23 mouse cellular contexts compared by ENCODE assay signal in the genomic region with DNA sequence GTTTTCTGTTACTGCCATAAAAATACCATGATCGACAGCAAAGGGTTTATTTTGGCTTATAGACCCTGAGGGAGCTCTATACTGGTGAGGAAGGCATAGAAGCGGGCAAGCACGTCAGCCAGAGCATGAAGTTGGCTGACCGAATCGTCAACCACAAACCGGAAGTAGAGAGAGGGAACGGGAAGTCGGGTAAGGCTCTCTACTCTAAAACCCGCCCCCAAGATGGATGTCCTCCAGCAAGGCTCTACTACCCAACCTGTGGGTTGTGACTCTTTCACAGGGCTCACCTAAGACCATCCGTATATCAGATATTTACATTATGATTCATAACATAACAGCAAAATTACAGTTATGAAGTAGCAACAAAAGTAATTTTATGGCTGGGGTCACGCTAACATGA. TPM values are rescaled to one million over a fixed set of nuclear protein-coding genes. Genes with fewer than 3 reads are reported as not detected.
DNase-seq lines count a peak whose midpoint lies in the region; ATAC-seq lines count a peak whose summit lies in the region.
"Had no signal": no experiment of that assay in that cellular context is flagged by ENCODE, and none has a peak within 500 bp of the region (broad histone marks: within the 10 kb centered on the region; RNA-seq: fewer than 3 reads in every experiment).

No protein-coding gene starts in this region.

- no peaks in the 10 kb centered on the region for H3K9me3 ChIP-seq in midbrain, embryonic 13.5 days
- no peaks in the 10 kb centered on the region for H3K9me3 ChIP-seq in midbrain, embryonic 11.5 days (ENCODE audit: control insufficient read depth, low read length)
- H3K9me3 ChIP-seq: embryonic facial prominence, embryonic 12.5 days; embryonic facial prominence, embryonic 15.5 days; hindbrain, embryonic 12.5 days; hindbrain, embryonic 15.5 days had no signal

- WGBS in midbrain, embryonic 13.5 days: 95% methylated on average over 11 of the region's 11 CpGs
- WGBS in midbrain, embryonic 11.5 days: 93% methylated on average over 11 of the region's 11 CpGs

- 0 out of 2 replicates have a peak, but pooled peaks cover 4% of the 10 kb centered on the region for H3K27me3 ChIP-seq in midbrain, embryonic 13.5 days
- no peaks in the 10 kb centered on the region for H3K27me3 ChIP-seq in midbrain, embryonic 11.5 days (ENCODE audit: control insufficient read depth, insufficient read depth, low read length)
- H3K27me3 ChIP-seq: embryonic facial prominence, embryonic 12.5 days; embryonic facial prominence, embryonic 15.5 days; hindbrain, embryonic 12.5 days; hindbrain, embryonic 15.5 days had no signal

- H3K4me3 ChIP-seq in midbrain, embryonic 13.5 days (replicated peaks): no peak overlapping the region
- no peak overlapping the region for H3K4me3 ChIP-seq in midbrain, embryonic 11.5 days (ENCODE audit: low read depth, low read length)
- H3K4me3 ChIP-seq: embryonic facial prominence, embryonic 12.5 days; embryonic facial prominence, embryonic 15.5 days; gastrocnemius, adult 2 months; heart, adult 2 months; hindbrain, embryonic 12.5 days; hindbrain, embryonic 15.5 days had no signal

- no peak overlapping the region for H3K4me2 ChIP-seq in midbrain, embryonic 13.5 days (replicated peaks)
- no peak overlapping the region for H3K4me2 ChIP-seq in midbrain, embryonic 11.5 days
- H3K4me2 ChIP-seq: embryonic facial prominence, embryonic 12.5 days; embryonic facial prominence, embryonic 15.5 days; heart, embryonic 11.5 days; hindbrain, embryonic 12.5 days; hindbrain, embryonic 15.5 days had no signal

- peak; percentile 27; the same call in 1 of the 2 replicates for ATAC-seq in megakaryocyte, adult 5-6 weeks (ENCODE audit: poor library complexity, severe bottlenecking)
- ATAC-seq in midbrain, embryonic 13.5 days: no peak
- no peak for ATAC-seq in midbrain, embryonic 11.5 days (ENCODE audit: low FRiP score)
- ATAC-seq: forebrain, embryonic 14.5 days had no signal

- H3K36me3 ChIP-seq in midbrain, embryonic 13.5 days: no peaks in the 10 kb centered on the region
- no peaks in the 10 kb centered on the region for H3K36me3 ChIP-seq in midbrain, embryonic 11.5 days (ENCODE audit: control insufficient read depth, insufficient read depth, low read length)
- H3K36me3 ChIP-seq: embryonic facial prominence, embryonic 12.5 days; embryonic facial prominence, embryonic 15.5 days; hindbrain, embryonic 12.5 days; hindbrain, embryonic 15.5 days had no signal

- H3K27ac ChIP-seq in midbrain, embryonic 13.5 days: no peak overlapping the region
- H3K27ac ChIP-seq in midbrain, embryonic 11.5 days (ENCODE audit: low read depth, low read length): no peak overlapping the region
- H3K27ac ChIP-seq: embryonic facial prominence, embryonic 12.5 days; embryonic facial prominence, embryonic 15.5 days; gastrocnemius, adult 2 months; heart, adult 2 months; hindbrain, embryonic 12.5 days; hindbrain, embryonic 15.5 days had no signal

- H3K4me1 ChIP-seq in midbrain, embryonic 13.5 days (replicated peaks): no peaks in the 10 kb centered on the region
- no peaks in the 10 kb centered on the region for H3K4me1 ChIP-seq in midbrain, embryonic 11.5 days (ENCODE audit: control insufficient read depth, insufficient read depth, low read length)
- H3K4me1 ChIP-seq: embryonic facial prominence, embryonic 12.5 days; hindbrain, embryonic 12.5 days; hindbrain, embryonic 15.5 days had no signal

- no peak overlapping the region for H3K9ac ChIP-seq in midbrain, embryonic 13.5 days (replicated peaks)
- H3K9ac ChIP-seq in midbrain, embryonic 11.5 days (ENCODE audit: low read length): no peak overlapping the region
- H3K9ac ChIP-seq: embryonic facial prominence, embryonic 12.5 days; embryonic facial prominence, embryonic 15.5 days; forebrain, postnatal 0 days; hindbrain, embryonic 12.5 days; hindbrain, embryonic 15.5 days had no signal

- peak; percentile 61 for DNase-seq in heart, adult 11 months
- no peak for DNase-seq in heart, adult 8-10 months (ENCODE audit: low spot score)
- DNase-seq in 416B (ENCODE audit: low read depth): peak; percentile 54
- DNase-seq in midbrain, embryonic 11.5 days (ENCODE audit: low spot score, missing footprints): no peak
- DNase-seq: adrenal gland, adult 2 months; adrenal gland, postnatal 14 days; B cell, adult 2 months; cerebellum, adult 11 months; cerebellum, adult 2 months; cerebellum, adult 9-11 months; cerebellum, postnatal 25 days; gastrocnemius, adult 2 months; gastrocnemius, postnatal 14 days; heart, adult 2 months had no signal

RNA-seq across cellular contexts. Expression of gene Man1a2, which starts 46.6 kb away (rescaled TPM):
- total RNA-seq in heart, adult 8-10 months (2022): 10 to 100 TPM; 40.4 to 48.0 (median 47.1) TPM
- total RNA-seq in megakaryocyte, adult 5-6 weeks (2015): 14.8 and 16.2 TPM in 2 replicates
- total RNA-seq in megakaryocyte, adult 5-6 weeks (2017): 40.0 and 47.9 TPM in 2 replicates
- polyA plus RNA-seq in midbrain, embryonic 13.5 days (2015; fragmentation: Nextera tagmentation; extraction: Ambion mirVana): 32.1 and 46.9 TPM in 2 replicates
- 36.9 and 46.3 TPM in 2 replicates for polyA plus RNA-seq in midbrain, embryonic 11.5 days (2014; fragmentation: Nextera tagmentation; extraction: Ambion mirVana)

Comparison
In these comparisons a context has a peak if more than half of its experiments do, and no peak if none do; other contexts are left out.
1. DNase-seq: peak in heart, adult 11 months (single experiment) and 416B (single experiment); none in heart, adult 8-10 months (single experiment) and midbrain, embryonic 11.5 days (single experiment).